Mouse (Mus musculus) cortical plate, adult 2 months (tissue): ENCODE data around the gene Echdc2.

ENCODE experiments used
- CTCF ChIP-seq: fragments of 200-500 bp; IDR thresholded peaks from 2 replicates; pipeline ENCODE4 v1.5.1; 2011; ENCODE audit warnings: mild to moderate bottlenecking, control low read depth, low read length; ENCODE audit not compliant: insufficient read depth; ENCODE audit errors: extremely low read depth
- POLR2A ChIP-seq: fragments of 200-500 bp; IDR thresholded peaks from 2 replicates; pipeline ENCODE4 v1.6.1; 2011; ENCODE audit warnings: mild to moderate bottlenecking, low read length, control low read depth; ENCODE audit not compliant: insufficient read depth; ENCODE audit errors: extremely low read depth

DNA sequence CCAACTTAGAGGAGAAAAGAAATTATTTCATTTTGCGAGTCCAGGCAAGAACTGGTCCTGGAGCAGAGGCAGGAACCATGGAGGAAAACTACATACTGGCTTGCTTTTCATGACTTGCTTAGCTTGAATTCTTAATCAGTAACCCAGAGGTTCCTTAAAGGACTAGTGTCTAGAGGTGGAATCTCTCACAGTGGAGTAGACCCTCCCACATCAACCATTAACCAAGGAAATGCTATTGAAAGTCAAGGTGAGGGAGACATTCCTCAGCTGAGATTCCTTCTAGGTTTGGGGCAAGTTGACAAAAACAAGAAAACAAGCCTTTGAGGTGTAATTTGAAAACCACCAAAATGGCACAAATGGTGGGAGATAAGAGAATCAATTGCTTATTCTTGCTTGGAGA, 20.4 kb upstream of the Echdc2 start, which contains the start of gene Scp2:
- TF ChIP-seq CTCF (no peak), POLR2A (no peak)
